Mouse (Mus musculus) 3134 (cell line): ENCODE data around the gene Hoxd4.

Source experiments
- DNase-seq: peaks from one replicate; pipeline ENCODE4 v3.0.0-alpha.2; 2011; ENCODE audit warnings: low spot score; ENCODE audit not compliant: insufficient read length; ENCODE audit errors: extremely low read depth

The Hoxd4 gene

GRCm38 (mm10) chr2:74739476-74739800 lies 27.7 kb downstream of the Hoxd4 start:
- no peak for DNase-seq

- no peak for DNase-seq
Observed at GRCm38 (mm10) chr2:74739869-74740268, 28.1 kb downstream of the Hoxd4 start.

DNA sequence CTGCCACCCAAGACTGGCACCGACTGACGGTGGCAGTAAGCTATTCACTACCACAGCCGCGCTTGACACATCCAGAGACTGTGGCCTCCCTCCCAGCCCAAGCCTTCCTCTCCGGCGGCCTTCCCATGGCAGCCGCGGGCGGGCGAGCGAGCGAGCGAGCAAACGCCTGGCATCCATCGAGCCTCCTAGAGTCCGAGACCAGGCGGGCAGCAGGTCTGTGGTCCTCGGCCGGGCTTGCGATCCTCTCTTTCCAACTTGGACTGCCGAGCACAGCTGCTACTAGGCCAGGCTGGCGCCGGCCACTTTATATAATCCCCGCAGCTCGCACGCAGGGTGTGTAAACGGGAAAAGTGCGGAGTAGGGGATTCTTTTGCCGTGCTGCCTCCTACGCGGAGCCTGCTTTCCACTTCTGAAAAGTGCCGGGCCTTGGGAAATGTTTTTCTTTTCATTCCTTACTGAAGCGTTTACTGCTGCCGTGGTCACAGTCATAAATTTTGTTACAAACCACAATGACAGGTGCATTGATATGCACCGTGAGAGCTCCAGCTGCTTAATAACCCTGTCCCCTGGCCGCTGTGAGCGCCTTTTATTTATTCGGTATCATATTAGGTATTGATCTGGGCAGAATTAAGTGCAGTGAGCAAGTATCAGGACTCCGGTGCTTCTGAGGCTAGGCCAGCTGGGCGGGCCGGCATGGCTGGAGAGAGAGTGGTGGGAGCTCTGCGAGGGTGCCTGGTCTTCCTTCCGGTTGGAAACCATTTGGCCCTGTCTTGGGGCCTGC lies 28.8 kb downstream of the Hoxd4 start:
- no peak for DNase-seq

DNA sequence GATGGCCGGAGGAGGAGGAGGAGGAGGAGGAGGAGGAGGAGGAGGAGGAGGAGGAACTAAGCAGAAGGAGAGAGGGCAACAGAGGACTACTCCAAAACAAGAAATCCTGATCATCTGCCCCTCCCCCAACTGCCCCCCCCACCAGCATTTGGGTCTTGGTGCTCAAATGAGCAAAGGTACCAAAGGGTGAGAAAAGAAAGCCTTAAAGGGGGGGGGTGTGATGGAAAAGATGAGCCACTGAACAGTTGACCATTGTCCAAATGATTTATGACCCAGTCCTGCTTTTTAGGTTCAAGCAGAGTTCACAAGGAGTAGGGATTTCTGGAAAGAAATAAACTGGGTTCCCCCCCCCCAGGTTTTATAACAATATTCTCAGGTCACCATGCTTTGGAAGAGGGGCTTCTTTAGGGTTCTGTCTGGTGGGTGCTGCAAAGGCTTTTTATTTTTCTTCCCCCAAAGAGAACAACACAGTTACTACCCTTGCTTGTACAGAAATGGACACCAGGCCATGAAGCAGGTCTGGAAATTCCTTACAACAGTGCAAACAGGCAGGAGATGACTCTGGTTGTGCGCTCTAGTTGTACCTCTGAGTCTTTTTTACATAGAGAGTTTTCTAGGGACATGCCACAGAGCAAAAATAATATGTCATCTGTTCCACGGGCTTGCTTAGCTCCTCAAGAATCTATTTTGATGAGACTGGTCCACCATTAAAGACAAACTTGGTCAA lies 29.7 kb downstream of the Hoxd4 start:
- DNase-seq = no peak

DNA sequence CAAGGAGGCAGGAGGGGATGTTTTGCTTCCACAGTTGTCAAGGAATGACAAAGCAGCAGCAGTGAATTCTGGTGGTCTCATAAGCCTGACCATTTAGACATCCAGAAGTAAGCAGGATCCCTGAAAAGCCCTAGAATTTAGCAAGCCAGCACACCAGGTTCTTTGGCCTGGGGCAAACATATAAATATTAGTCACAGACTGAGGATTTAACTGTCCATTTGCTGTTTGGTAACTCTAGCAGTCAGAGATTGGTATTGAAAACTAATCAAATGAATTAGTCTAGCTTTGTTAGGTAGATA lies 30.2 kb downstream of the Hoxd4 start:
- DNase-seq = no peak

DNA sequence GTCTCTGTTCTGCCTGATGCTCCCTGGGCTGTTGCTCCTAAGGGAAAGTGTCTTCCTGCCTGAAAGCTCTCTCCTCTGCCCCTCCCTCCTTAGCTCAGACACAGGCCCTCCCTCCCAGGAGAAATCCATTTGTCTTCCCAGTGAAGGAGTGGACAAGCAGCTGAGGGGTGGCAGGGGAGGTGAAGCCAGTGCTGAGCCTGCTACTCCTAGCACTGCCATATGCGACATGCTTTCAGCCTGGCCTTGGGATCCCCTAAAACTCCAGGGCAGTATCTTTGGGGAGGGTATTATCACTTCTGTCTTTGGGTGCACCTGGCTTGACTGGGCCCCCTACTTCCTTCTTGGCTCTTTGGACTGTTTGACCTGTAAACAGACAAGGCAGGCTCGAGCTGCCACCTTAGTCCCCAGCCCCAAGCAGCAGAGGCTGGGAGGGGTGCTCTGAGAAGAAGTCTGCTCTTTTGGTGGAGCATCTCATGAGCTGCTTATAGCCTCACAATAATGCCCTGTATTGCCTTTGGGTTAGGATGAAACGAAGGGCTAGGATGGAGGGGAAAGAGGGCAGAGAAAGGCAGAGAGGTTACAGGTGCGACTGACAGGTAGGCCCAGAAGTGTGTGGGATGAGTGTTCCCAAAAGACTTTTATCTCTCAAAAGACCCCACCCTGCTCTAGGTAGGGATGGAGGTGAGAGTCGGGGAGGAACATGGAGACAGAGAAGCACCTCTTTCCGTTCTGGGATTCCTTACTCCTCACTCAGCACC lies 34.0 kb downstream of the Hoxd4 start:
- DNase-seq = no peak

DNA sequence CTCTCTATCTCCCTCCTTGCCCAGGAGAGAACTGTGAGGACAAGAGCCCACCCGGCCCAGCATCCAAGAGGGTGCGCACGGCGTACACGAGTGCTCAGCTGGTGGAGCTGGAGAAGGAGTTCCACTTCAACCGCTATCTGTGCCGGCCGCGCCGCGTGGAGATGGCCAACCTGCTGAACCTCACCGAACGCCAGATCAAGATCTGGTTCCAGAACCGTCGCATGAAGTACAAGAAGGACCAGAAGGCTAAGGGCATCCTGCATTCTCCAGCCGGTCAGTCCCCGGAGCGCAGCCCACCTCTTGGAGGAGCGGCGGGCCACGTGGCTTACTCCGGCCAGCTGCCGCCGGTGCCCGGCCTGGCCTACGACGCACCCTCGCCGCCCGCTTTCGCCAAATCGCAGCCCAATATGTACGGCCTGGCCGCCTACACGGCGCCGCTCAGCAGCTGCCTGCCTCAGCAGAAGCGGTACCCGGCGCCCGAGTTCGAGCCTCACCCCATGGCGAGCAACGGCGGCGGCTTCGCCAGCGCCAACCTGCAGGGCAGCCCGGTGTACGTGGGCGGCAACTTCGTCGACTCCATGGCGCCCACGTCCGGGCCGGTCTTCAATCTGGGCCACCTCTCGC lies 34.7 kb downstream of the Hoxd4 start:
- DNase-seq = no peak

GRCm38 (mm10) chr2:74747006-74747405 lies 35.3 kb downstream of the Hoxd4 start:
- no peak for DNase-seq

GRCm38 (mm10) chr2:74747661-74748141 lies 36.0 kb downstream of the Hoxd4 start:
- DNase-seq = no peak

DNA sequence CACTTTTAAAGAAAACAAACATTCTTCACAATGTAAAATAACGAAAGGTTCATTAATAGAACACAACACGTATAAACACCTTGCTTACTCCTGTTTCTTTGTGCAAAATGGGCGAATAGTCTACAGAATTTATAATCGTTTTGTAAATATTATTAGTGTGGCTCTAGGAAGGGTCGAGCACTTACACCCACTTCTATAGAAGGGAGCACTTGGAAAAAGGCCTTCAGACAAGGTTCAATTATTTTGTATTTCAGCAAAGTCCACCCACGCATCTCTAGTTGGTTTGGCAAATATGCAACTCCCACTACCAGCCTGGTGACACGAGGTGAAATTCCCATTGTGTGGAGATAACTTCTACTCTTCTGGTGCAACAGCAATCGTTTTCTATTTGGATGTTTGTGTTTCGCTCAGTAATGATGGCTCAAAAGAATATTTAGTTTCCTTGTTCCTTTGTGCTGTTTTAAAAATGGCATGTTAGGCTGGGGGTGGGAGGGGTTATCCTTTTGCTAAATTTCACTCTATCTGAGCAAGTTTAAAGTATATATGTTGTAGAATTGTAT lies 36.8 kb downstream of the Hoxd4 start:
- no peak for DNase-seq

DNA sequence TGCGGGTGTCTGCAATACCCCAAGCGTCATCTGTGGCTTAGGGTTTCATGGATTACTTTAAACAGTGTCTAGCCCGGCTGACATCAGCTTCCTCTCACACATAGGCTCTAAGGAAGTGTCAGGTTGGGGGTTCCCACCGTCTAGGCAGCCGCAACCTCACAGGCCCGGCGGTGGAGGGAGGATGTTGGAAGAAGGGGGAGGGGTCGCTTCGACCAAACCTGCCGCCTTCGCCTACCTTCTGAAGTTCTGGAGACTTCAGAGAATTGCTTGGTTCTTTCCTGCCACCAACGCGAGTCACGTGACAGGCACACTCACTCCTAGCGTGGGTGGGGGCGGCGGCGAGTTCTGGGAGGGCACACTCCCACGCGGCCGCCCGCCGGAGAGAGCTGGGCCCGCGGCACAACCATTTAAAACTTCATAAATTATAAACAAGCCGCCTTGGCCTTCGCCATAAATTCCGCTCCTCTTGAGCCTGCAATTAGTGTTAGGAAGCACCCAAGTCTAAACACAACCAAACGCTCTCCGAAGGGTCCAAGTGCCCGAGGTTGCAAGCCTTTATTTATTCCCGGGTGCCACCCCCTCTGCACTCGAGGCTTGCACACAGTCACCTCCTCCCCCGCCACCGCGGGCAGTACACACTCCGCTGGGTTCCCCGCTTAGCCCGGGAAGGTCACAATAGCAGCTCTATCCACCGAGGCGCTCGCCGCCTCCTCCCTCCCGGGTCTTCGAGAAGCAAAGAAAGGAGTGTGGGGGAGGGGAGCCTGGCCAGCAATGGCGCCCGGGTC lies 37.8 kb downstream of the Hoxd4 start:
- DNase-seq = no peak

DNA sequence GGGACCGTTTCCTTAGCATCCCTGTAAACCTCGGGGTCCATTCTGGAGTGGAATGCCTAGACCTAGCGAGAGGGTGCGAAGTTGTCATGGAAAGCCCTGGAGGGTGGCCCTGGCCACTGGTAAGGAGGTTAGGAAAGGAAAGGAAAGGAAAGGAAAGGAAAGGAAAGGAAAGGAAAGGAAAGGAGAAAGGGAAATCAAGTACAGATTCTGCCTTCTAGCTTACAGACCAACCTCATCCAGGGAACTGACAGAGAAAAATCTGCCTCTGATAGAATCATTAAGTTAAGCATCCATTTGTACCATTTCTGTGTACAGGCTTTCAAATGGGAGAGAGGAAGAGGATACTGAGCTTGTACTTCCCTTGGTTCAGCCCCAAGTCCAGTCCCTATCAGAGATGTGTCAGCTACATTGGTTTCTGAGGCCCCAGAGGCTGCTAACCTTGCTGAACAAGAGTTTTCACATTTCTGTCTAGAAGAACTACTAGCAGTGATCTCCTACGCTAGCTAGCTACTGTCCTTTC lies 39.1 kb downstream of the Hoxd4 start:
- DNase-seq = no peak

- DNase-seq = no peak
Observed at GRCm38 (mm10) chr2:74751861-74752260, 40.1 kb downstream of the Hoxd4 start.

DNA sequence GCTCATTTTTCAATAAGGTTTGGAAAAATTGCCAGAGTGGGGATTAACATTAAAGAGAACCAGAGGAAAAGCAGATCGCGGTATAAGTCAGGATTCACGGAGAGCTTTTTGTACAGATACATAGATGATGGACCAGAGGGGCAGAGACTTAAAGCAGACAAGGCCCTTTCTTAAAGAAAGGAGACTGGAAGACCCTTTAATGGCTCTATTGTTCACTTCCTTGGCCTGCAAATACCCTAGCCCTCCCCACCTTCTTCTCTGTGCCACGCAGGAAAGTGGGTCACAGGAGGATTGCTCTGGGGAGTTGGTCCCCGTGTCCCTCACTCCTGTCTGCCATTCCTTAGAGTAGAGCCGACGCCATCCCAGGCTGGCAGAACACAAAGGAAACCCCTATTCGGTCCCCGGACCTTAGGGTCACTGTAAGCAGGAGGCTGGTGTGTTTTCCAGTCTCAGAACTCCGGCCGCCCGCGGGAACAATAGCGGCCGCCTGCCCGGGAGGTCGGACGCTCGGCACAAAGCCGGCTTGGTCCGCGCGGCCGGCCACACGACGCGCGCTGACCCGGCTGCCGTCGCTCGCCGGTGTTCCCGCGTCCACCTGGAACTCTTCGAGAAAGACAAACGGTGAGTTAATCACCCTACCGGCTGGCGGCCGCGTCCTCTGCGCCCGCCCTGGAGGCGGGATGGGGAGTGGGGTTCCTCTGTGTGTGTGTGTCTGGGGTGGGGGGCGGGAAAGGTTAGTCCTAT lies 40.9 kb downstream of the Hoxd4 start:
- DNase-seq = no peak

- no peak for DNase-seq
Observed at GRCm38 (mm10) chr2:74753175-74753523, 41.4 kb downstream of the Hoxd4 start.

GRCm38 (mm10) chr2:74753711-74754110 lies 42.0 kb downstream of the Hoxd4 start:
- DNase-seq = no peak

- no peak for DNase-seq
Observed at GRCm38 (mm10) chr2:74760146-74760545, 48.4 kb downstream of the Hoxd4 start.

DNA sequence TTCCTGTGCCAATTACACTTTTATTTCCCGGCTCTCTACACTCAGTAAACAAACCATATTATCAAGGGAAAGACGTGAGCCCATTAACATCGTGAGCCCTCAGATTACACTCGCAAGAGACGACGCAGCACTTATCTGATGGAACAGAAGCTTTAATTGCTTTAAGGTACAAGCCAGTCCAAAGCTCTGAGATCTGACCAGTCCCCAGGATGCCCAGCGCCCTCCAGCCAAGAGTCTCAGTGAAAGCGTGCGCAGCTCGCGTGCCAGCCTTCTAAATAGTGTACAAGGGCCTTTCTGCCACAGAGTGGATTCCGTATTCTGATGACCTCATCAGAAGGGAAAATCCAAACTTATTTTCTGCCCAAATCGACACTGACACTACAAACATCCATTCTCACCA lies 50.2 kb downstream of the Hoxd4 start:
- DNase-seq = no peak

GRCm38 (mm10) chr2:74762522-74763244 lies 51.0 kb downstream of the Hoxd4 start, which contains the start of gene Hoxd1:
Hoxd1 (plus strand) TSS chr2:74762980.
- no peak for DNase-seq
